11 mouse cellular contexts compared by ENCODE assay signal in genomic region chr19:29468941-29469685, GRCm38 (mm10). TPM values are rescaled to one million over a fixed set of nuclear protein-coding genes. Genes with fewer than 3 reads are reported as not detected.
DNase-seq lines count a peak whose midpoint lies in the region; ATAC-seq and TF ChIP-seq lines count a peak whose summit lies in the region.
"Had no signal": no experiment of that assay in that cellular context is flagged by ENCODE, and none has a peak within 500 bp of the region (broad histone marks: within the 10 kb centered on the region; RNA-seq: fewer than 3 reads in every experiment).

No protein-coding gene starts in this region.

- H3K4me3 ChIP-seq in hindbrain, postnatal 0 days (ENCODE audit: low read length), result no peak overlapping the region
- H3K4me3 ChIP-seq in hindbrain, embryonic 11.5 days (ENCODE audit: low read depth, low read length), result no peak overlapping the region
- H3K4me3 ChIP-seq in kidney, postnatal 0 days (replicated peaks; ENCODE audit: low read depth, low read length), result no peak overlapping the region
- no peak overlapping the region for H3K4me3 ChIP-seq in forebrain, embryonic 13.5 days
- H3K4me3 ChIP-seq: forebrain, embryonic 15.5 days had no signal

- WGBS in hindbrain, postnatal 0 days, result 80% methylated on average over 10 of the region's 10 CpGs
- 88% methylated on average over 10 of the region's 10 CpGs for WGBS in hindbrain, embryonic 11.5 days
- 65% methylated on average over 10 of the region's 10 CpGs for WGBS in kidney, postnatal 0 days
- 93% methylated on average over 10 of the region's 10 CpGs for WGBS in forebrain, embryonic 13.5 days

- no peaks in the 10 kb centered on the region for H3K4me1 ChIP-seq in hindbrain, postnatal 0 days (ENCODE audit: insufficient read depth, low read length)
- no peaks in the 10 kb centered on the region; the same call in 1 of the 2 replicates for H3K4me1 ChIP-seq in hindbrain, embryonic 11.5 days (replicated peaks; ENCODE audit: control insufficient read depth, insufficient read depth, low read length)
- H3K4me1 ChIP-seq in kidney, postnatal 0 days (replicated peaks; ENCODE audit: insufficient read depth, low read length), result peaks cover 6% of the 10 kb centered on the region; the same call in 1 of the 2 replicates
- H3K4me1 ChIP-seq in forebrain, embryonic 13.5 days, result peaks cover 3% of the 10 kb centered on the region; the same call in 1 of the 2 replicates

- no peak for ATAC-seq in hindbrain, postnatal 0 days
- no peak for ATAC-seq in hindbrain, embryonic 11.5 days (ENCODE audit: low FRiP score)
- no peak for ATAC-seq in kidney, postnatal 0 days (replicated peaks; ENCODE audit: low FRiP score, low read depth)
- ATAC-seq in megakaryocyte progenitor cell, adult 5-6 weeks (replicated peaks; ENCODE audit: poor library complexity), result peak; percentile 44; the same call in 1 of the 2 replicates
- ATAC-seq in forebrain, embryonic 13.5 days, result no peak
- no peak for ATAC-seq in granulocyte monocyte progenitor cell, adult 5-6 weeks (replicated peaks; ENCODE audit: poor library complexity, severe bottlenecking)
- ATAC-seq: CD4-positive, CD25-positive, alpha-beta regulatory T cell, adult 4 months; forebrain, embryonic 15.5 days had no signal

- H3K9me3 ChIP-seq in hindbrain, postnatal 0 days (ENCODE audit: low read length), result no peaks in the 10 kb centered on the region
- no peaks in the 10 kb centered on the region for H3K9me3 ChIP-seq in hindbrain, embryonic 11.5 days (ENCODE audit: control insufficient read depth, low read length)
- no peaks in the 10 kb centered on the region for H3K9me3 ChIP-seq in kidney, postnatal 0 days (replicated peaks; ENCODE audit: low read length)
- no peaks in the 10 kb centered on the region; the same call in 1 of the 2 replicates for H3K9me3 ChIP-seq in forebrain, embryonic 13.5 days (replicated peaks)
- H3K9me3 ChIP-seq: forebrain, embryonic 15.5 days had no signal

- peak; percentile 20 for DNase-seq in hindbrain, postnatal 0 days (ENCODE audit: low spot score)
- DNase-seq in hindbrain, embryonic 11.5 days (ENCODE audit: low spot score), result no peak
- peak; percentile 56 to 74 for DNase-seq in heart, adult 9 months (ENCODE audit: low spot score in 2 of 2)
- peak; percentile 53 for DNase-seq in kidney, postnatal 0 days (ENCODE audit: low spot score)
- DNase-seq in urinary bladder, postnatal 10 days (ENCODE audit: low spot score), result no peak

- no peak overlapping the region for H3K4me2 ChIP-seq in hindbrain, postnatal 0 days (ENCODE audit: low read depth, low read length)
- no peak overlapping the region for H3K4me2 ChIP-seq in hindbrain, embryonic 11.5 days (replicated peaks; ENCODE audit: low read depth, low read length)
- H3K4me2 ChIP-seq in kidney, postnatal 0 days (ENCODE audit: low read length), result no peak overlapping the region
- no peak overlapping the region for H3K4me2 ChIP-seq in forebrain, embryonic 13.5 days
- H3K4me2 ChIP-seq: forebrain, embryonic 15.5 days had no signal

- no peaks in the 10 kb centered on the region for H3K27me3 ChIP-seq in hindbrain, postnatal 0 days (ENCODE audit: insufficient read depth, low read length)
- H3K27me3 ChIP-seq in hindbrain, embryonic 11.5 days (ENCODE audit: control insufficient read depth, insufficient read depth, low read length), result no peaks in the 10 kb centered on the region
- H3K27me3 ChIP-seq in kidney, postnatal 0 days (ENCODE audit: insufficient read depth, low read length), result no peaks in the 10 kb centered on the region
- no peaks in the 10 kb centered on the region for H3K27me3 ChIP-seq in forebrain, embryonic 13.5 days
- H3K27me3 ChIP-seq: forebrain, embryonic 15.5 days had no signal

- no peak for TF ChIP-seq CTCF in hindbrain, postnatal 0 days (IDR thresholded peaks at IDR 0.05; ENCODE audit: low read depth)
- no peak for TF ChIP-seq CTCF in kidney, postnatal 0 days (IDR thresholded peaks at IDR 0.05; ENCODE audit: low read depth)

- H3K36me3 ChIP-seq in hindbrain, postnatal 0 days (ENCODE audit: insufficient read depth, low read length), result no peaks in the 10 kb centered on the region
- H3K36me3 ChIP-seq in hindbrain, embryonic 11.5 days (ENCODE audit: control insufficient read depth, insufficient read depth, low read length), result no peaks in the 10 kb centered on the region
- no peaks in the 10 kb centered on the region for H3K36me3 ChIP-seq in kidney, postnatal 0 days (ENCODE audit: insufficient read depth, low read length)
- no peaks in the 10 kb centered on the region for H3K36me3 ChIP-seq in forebrain, embryonic 13.5 days (ENCODE audit: poor library complexity, severe bottlenecking)
- H3K36me3 ChIP-seq: forebrain, embryonic 15.5 days had no signal

- no peak overlapping the region for H3K27ac ChIP-seq in hindbrain, postnatal 0 days
- no peak overlapping the region for H3K27ac ChIP-seq in hindbrain, embryonic 11.5 days (ENCODE audit: low read depth, low read length)
- H3K27ac ChIP-seq in kidney, postnatal 0 days, result no peak overlapping the region
- no peak overlapping the region for H3K27ac ChIP-seq in forebrain, embryonic 13.5 days
- H3K27ac ChIP-seq: forebrain, embryonic 15.5 days had no signal

- H3K9ac ChIP-seq in hindbrain, postnatal 0 days (replicated peaks; ENCODE audit: low read length), result no peak overlapping the region
- H3K9ac ChIP-seq in hindbrain, embryonic 11.5 days (ENCODE audit: low read depth, low read length), result no peak overlapping the region
- H3K9ac ChIP-seq in kidney, postnatal 0 days (ENCODE audit: low read depth, low read length), result no peak overlapping the region
- no peak overlapping the region for H3K9ac ChIP-seq in forebrain, embryonic 13.5 days
- H3K9ac ChIP-seq: forebrain, embryonic 15.5 days had no signal

RNA-seq across cellular contexts. Expression of gene Ric1, which starts 53.0 kb away (rescaled TPM):
- total RNA-seq in hindbrain, postnatal 0 days (2014; rRNA removed), result 29.1 and 39.5 TPM in 2 replicates
- polyA plus RNA-seq in hindbrain, postnatal 0 days (2015; fragmentation: Nextera tagmentation; extraction: Ambion mirVana), result 11.4 and 12.0 TPM in 2 replicates
- 15.3 and 18.4 TPM in 2 replicates for polyA plus RNA-seq in hindbrain, embryonic 11.5 days (2014; fragmentation: Nextera tagmentation; extraction: Ambion mirVana)
- 13.5 and 13.6 TPM in 2 replicates for polyA plus RNA-seq in kidney, postnatal 0 days (2015; fragmentation: Nextera tagmentation; extraction: Ambion mirVana)
- 14.1 and 19.0 TPM in 2 replicates for total RNA-seq in megakaryocyte progenitor cell, adult 5-6 weeks (2015)
- 20.5 and 21.6 TPM in 2 replicates for total RNA-seq in megakaryocyte progenitor cell, adult 5-6 weeks (2017)
- 11.2 and 11.8 TPM in 2 replicates for polyA plus RNA-seq in forebrain, embryonic 13.5 days (2015; fragmentation: Nextera tagmentation; extraction: Ambion mirVana)
- total RNA-seq in granulocyte monocyte progenitor cell, adult 5-6 weeks (2014; fragmentation: Nextera tagmentation), result 22.4 and 24.1 TPM in 2 replicates
- total RNA-seq in granulocyte monocyte progenitor cell, adult 5-6 weeks (2017), result 17.5 and 18.9 TPM in 2 replicates

RNA-seq across cellular contexts. Expression of gene Pdcd1lg2, which starts 58.4 kb away (rescaled TPM):
- total RNA-seq in hindbrain, postnatal 0 days (2014; rRNA removed), result 0.18 and 0.94 TPM in 2 replicates
- 0.14 and 0.16 TPM in 2 replicates for polyA plus RNA-seq in hindbrain, postnatal 0 days (2015; fragmentation: Nextera tagmentation; extraction: Ambion mirVana)
- not detected in 2 replicates for polyA plus RNA-seq in hindbrain, embryonic 11.5 days (2014; fragmentation: Nextera tagmentation; extraction: Ambion mirVana)
- not detected in 2 replicates for polyA plus RNA-seq in kidney, postnatal 0 days (2015; fragmentation: Nextera tagmentation; extraction: Ambion mirVana)
- total RNA-seq in megakaryocyte progenitor cell, adult 5-6 weeks (2015), result not detected in 2 replicates
- total RNA-seq in megakaryocyte progenitor cell, adult 5-6 weeks (2017), result not detected in 2 replicates
- not detected in 2 replicates for polyA plus RNA-seq in forebrain, embryonic 13.5 days (2015; fragmentation: Nextera tagmentation; extraction: Ambion mirVana)
- not detected in 2 replicates for total RNA-seq in granulocyte monocyte progenitor cell, adult 5-6 weeks (2014; fragmentation: Nextera tagmentation)
- not detected in 2 replicates for total RNA-seq in granulocyte monocyte progenitor cell, adult 5-6 weeks (2017)
- polyA plus RNA-seq: forebrain, embryonic 15.5 days; neural tube, embryonic 11.5 days had no signal

Comparison
In these comparisons a context has a peak if more than half of its experiments do, and no peak if none do; other contexts are left out.
1. DNase-seq: peak in hindbrain, postnatal 0 days (single experiment), heart, adult 9 months (2 of 2) and kidney, postnatal 0 days (single experiment); none in hindbrain, embryonic 11.5 days (single experiment) and urinary bladder, postnatal 10 days (single experiment).